Mouse (Mus musculus): ENCODE measurements around the gene Vars. TPM values are rescaled to one million over a fixed set of nuclear protein-coding genes. Genes with fewer than 3 reads are reported as not detected.
"Not testable (repeated sequence)": the region's sequence is repeated elsewhere in the genome, so short reads cannot be mapped to it uniquely, and the experiment has no call there.

Vars gene
- total RNA-seq, 4 experiments from 2014 or later = 28.3 to 31.4 (median 29.3) TPM

- DNase-seq (ENCODE audit: low spot score) = no peak
Observed at GRCm38 (mm10) chr17:35023756-35024155, 23.0 kb downstream of the Vars start.

DNA sequence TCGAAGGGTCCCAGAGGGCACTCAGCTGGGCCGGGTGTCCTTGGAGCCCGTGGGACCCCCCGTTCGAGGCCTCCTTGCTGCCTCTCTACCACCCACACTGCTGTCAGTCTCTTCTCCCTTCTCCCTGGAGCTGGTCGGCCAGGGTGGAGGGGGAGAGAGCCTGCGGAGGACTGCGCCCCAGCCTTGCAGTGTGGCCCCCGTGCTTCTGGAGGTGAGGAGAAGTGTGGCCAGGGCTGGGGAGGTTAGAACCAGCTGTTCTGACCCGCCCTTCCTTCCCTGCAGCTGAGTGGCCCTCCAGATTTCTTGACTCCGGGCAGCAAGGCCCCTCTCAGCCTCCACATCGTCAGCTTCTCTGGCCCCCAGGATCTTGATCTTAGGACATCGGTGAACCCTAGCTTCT, 23.5 kb downstream of the Vars start:
- DNase-seq (ENCODE audit: low spot score) = no peak

DNA sequence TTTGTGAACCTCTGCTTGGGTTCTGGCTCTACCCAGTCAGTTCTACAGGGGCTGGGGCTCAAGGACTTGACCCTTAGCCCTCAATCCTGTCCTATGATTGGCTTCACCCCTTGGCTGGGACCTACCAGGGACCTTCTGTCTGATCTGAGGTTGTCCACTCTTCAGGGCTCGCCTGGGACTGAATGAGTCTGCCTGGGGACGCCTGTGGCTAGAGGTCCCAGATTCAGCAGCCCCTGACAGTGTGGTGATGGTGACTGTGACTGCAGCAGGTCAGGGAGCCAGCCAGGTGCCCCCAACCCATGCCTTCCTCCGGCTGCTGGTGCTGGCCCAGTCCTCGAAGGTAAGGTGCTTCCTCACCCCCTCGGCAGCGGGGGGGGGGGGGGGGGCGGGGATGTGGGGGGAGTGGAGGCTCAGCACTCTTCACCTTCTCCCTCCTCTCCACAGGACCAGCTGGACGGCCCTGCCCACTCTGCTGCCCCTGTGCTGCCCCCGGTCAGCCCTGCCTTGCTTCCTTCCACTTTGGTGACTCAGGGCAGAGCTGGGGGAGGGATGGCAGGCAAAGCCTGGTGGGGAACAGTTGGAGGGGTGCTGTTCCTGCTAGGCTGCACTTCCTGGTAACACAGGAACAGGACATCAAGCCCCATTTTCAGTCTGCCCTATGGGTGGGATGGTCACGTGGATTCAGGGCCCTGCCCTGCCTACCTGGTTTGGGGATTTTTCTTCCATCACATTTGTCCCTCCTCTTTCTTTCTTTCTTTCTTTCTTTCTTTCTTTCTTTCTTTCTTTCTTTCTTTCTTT, 24.1 kb downstream of the Vars start:
- no peak for DNase-seq (ENCODE audit: low spot score)

DNA sequence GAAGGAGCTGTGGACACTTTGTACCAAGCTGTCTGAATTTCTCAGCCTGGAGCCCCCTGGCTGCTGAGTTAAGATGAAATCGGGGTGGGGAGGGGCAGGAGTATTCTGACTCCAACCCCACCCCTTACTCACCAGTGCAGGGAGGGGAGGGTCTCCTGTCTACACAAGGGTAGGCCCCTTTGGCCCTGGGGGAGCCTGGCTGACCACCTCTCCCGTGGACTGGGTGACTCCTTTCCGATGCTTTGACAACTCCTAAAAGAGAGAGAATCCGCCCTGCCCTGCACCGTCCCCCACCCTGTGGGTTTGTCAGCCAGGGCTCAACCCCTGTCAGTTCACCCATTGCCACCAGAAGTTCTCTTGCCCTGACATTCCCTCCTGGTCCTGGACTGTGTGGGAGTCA, 25.4 kb downstream of the Vars start:
- no peak for DNase-seq (ENCODE audit: low spot score)

DNA sequence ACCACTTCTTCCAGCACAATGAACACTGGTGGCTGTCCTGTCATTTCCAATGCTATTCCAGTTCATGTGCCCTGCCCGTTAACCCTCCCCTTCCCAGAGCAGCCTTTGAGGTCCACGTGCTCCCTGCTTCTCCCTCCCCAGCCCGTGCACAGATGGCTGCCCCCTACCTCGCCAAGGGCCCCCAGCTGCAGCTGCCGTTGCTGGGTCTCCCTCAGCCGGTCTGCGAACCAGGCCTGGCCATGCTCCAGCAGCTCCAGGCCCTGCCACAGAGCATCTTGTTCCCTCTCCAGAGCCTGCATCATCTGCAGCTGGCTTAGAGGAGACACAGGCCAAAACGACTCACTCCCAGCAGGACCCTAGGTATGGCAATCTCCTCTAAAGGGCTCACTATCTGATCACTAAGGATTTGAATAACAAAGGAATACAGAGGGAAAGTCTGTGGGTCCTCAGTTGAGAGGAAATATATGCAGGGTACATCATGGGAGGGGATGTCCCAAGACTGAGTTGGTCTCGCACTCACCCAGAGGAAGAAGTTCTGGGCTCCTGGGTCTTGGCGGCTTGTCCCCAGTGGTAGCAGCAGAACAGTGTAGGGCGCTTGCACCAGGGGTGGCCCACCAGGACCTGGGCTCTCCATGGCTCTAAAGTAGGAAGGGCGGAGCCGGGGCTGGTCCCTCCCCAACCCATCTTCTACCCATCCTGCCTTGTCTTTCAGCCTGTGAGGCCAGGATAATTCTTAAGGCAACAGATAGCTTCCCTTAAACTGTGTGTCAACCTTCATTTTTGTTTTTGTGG, 26.7 kb downstream of the Vars start, which contains the start of gene Sapcd1:
Gene Sapcd1, minus strand, starts transcription at position 740 of the 792 bp plus-strand sequence.
- DNase-seq (ENCODE audit: low spot score) = no peak

DNA sequence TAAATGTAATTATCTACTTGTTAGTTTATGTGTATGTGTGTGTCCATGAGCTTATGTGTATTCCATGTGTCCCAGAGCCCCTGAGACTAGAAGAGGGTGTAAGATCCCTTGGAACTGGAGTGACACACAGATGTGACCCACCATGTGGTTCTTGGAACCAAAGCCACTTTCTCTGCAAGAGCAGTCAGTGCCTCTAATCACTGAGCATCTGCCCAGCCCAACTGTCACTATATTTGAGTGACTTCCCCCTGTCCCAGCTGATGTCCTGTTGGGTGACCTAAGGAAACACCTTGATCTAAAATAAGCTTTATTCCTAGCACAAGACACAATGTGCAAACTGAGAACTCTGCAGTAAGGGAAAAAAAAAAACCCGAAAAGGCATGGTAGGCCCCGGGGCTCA, 27.5 kb downstream of the Vars start:
- DNase-seq (ENCODE audit: low spot score) = no peak

- no peak for DNase-seq (ENCODE audit: low spot score)
Observed at GRCm38 (mm10) chr17:35029691-35030532, 29.1 kb downstream of the Vars start.

GRCm38 (mm10) chr17:35031272-35031671, 30.5 kb downstream of the Vars start:
- DNase-seq (ENCODE audit: low spot score) = no peak

GRCm38 (mm10) chr17:35031880-35032279, 31.1 kb downstream of the Vars start:
- no peak for DNase-seq (ENCODE audit: low spot score)

DNA sequence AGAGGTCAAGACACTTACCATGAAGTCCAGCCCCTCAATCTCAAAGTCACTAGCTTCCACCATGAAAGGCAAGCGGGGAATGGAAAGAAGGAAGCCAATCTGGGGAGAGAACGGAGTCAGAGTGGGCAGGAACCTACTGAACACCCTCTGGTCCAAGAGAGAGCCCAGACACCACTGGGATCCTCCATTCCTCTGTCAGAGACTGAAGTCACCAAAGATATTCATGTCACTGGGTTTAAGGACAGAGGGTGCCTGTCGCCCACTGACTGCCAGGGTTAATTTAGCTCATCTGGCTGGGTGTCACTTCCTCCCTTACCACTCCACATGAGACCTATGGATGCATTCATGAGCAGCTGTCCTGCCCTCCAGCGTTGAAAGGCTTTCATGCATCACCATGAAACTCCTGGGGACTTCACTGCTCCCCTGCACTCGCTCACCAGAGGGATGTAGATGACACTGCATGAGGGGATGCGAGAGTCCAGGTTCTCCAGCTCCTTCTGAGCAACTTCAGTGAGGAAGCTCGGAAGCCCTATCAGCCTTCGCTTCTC, 31.6 kb downstream of the Vars start:
- no peak for DNase-seq (ENCODE audit: low spot score)

- not testable (repeated sequence) for DNase-seq (ENCODE audit: low spot score)
Observed at GRCm38 (mm10) chr17:35033703-35034102, 32.9 kb downstream of the Vars start.

DNA sequence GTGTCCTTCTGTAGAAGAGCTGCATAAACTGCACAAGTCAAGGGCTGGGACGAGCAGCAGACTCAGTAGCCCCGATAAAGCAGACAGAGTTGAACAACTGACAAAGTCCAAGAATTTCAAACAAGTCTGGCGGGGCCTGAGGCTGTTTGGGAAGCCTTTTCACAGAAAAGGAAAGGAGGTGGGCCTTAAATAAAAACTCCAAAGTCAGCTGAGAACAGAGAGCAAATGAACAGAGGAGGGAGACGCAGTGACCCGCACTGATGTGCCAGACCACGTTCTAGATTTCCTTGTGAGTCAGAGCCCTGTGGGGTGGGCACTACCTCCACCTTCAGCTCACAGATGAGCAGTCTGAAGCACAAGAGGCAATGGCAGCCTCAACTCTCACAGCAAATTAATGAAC, 34.1 kb downstream of the Vars start:
- DNase-seq (ENCODE audit: low spot score) = no peak

DNA sequence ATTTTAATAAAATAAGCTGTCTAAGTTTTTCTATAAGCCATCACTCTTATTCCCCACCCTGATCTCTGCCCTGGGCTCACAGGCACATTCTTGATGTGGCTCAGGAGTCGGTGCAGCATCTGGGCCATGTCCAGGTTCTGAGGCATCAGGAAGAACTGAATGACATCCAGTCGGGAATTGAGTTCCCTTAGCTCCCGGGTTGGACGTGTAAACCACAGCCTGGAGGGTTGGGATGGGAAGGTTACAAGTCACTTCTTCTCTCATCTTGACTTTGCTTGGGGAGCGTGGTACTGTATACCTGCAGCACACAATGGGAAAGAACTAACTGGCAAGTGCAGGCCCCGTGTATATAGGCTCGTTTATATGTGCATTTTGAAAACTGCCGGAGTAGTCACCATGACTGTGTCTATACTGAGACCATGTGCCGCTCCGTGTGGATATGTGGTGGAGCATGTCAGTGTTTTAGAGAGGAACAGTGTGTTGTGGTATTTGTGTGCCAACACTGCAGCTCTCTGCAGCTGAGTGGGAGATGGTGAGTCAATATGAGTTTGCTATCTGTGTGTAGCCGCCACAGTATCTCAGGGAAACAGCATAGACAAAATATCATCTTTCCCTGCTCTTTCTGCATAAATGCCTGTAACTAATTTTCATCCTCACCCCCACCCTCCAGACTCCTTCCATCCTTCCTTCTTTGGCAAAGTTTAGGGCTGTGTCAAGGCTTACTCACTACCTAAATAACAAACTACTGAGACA, 38.5 kb downstream of the Vars start:
- DNase-seq (ENCODE audit: low spot score) = no peak

DNA sequence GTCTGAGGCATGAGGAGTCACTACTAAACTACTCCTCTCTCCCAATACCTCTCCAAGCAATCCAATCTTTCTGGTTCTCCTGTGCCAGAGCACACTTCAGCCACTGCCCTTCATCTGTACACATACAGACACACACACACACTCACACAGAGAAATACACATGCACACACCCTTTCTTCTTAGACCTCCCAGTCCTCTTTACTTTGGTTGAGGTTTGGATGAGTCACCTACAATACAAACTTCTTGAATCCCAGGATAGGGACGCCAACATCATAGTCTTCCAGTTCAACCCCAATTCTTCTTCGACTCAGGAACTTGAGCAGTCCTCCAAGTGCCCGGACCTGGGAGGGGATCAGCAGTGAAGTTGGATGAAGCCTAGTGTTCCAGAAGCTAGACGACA, 43.0 kb downstream of the Vars start:
- no peak for DNase-seq (ENCODE audit: low spot score)

GRCm38 (mm10) chr17:35044904-35045806, 44.4 kb downstream of the Vars start:
- DNase-seq (ENCODE audit: low spot score) = no peak

- DNase-seq (ENCODE audit: low spot score) = no peak
Observed at GRCm38 (mm10) chr17:35045807-35046680, 45.3 kb downstream of the Vars start.

DNA sequence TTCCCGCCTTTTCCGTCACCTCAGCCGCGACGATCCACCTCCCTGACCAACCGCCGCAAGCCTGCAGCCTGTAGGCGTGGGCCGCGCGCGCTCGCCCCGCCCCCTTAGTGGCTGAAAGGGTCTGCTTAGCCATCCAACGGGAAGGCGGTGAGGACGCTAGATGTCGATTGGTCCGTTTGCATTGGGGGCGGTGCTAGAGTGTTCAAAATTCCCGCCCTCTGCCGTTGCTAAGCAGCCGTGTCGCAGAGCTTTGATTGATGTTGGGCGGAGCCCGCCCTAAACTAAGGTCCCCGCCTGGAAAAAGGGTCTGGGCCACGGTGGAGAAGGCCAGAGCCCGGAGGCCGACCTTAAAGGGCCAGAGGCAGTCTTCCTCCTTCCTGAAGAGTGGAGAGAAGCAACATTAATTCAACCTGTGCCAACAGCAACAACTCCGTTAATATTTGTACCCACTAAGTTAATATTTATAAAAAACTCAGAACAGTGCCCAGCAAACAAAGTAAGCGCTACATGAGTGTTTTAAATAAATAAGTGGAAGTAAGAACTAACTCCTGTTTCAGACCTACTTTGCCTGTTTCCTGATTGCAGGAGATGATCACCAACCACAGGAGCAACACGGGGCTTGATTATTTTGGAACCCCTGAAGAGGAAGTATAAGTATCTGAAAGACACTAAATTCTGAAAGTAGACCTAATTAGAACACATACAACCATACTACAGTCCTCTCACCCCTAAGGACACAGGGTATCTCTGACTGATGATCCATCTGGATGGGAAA, 46.1 kb downstream of the Vars start, which contains the start of gene Msh5:
Gene Msh5, minus strand, starts transcription at position 65 of the 775 bp plus-strand sequence.
- DNase-seq (ENCODE audit: low spot score) = peak; percentile 96

- DNase-seq (ENCODE audit: low spot score) = no peak
Observed at GRCm38 (mm10) chr17:35047688-35048087, 46.9 kb downstream of the Vars start.

All from heart, adult 8-10 months (tissue).